Mouse (Mus musculus): ENCODE data around the gene Magi2.

GRCm38 (mm10) chr5:20109496-20109895 is 882.7 kb downstream of the Magi2 start:
- TF ChIP-seq CTCF (IDR thresholded peaks at IDR 0.05; ENCODE audit: low read depth) = no peak
- no peak for TF ChIP-seq EP300 (IDR thresholded peaks at IDR 0.05; ENCODE audit: low read depth)
